Mouse (Mus musculus) limb, embryonic 11.5 days (tissue): ENCODE results near the gene Cyb5r4. TPM values are rescaled to one million over a fixed set of nuclear protein-coding genes. Genes with fewer than 3 reads are reported as not detected.
A peak's percentile ranks its signal among the peaks of the same experiment; 100 is the strongest.
"Not testable (repeated sequence)": the region's sequence is repeated elsewhere in the genome, so short reads cannot be mapped to it uniquely, and the experiment has no call there.

Experiments used
- ATAC-seq: fragments of 200-750 bp; cut with Nextera tagmentation; 2 replicates; pipeline ENCODE4 v1.8.0; 2017; ENCODE audit warnings: low read depth; ENCODE audit not compliant: insufficient number of reproducible peaks, low FRiP score, low TSS enrichment
- DNase-seq: peaks from one replicate; pipeline ENCODE4 v3.0.0-alpha.2; 2015; ENCODE audit warnings: low spot score
- H3K27ac ChIP-seq: fragments of 300-500 bp; sonication (generic); replicated peaks from 2 replicates; pipeline ENCODE4 v1.5.1; 2014; ENCODE audit warnings: low read depth, mild to moderate bottlenecking, low read length
- H3K27me3 ChIP-seq: fragments of 300-500 bp; sonication (generic); 2 replicates; pipeline ENCODE4 v1.6.1; 2014; ENCODE audit warnings: mild to moderate bottlenecking, low read length, mixed read lengths; ENCODE audit not compliant: control insufficient read depth, insufficient read depth
- H3K36me3 ChIP-seq: fragments of 300-500 bp; sonication (generic); 2 replicates; pipeline ENCODE4 v1.6.1; 2014; ENCODE audit warnings: mild to moderate bottlenecking, low read length, moderate library complexity, mixed read lengths; ENCODE audit not compliant: control insufficient read depth, insufficient read depth
- H3K4me1 ChIP-seq: fragments of 300-500 bp; sonication (generic); 2 replicates; pipeline ENCODE4 v1.6.1; 2014; ENCODE audit warnings: low read length, mixed read lengths; ENCODE audit not compliant: control insufficient read depth, insufficient read depth
- H3K4me2 ChIP-seq: fragments of 300-500 bp; sonication (generic); 2 replicates; pipeline ENCODE4 v1.6.1; 2014; ENCODE audit warnings: low read depth, mild to moderate bottlenecking, moderate library complexity; ENCODE audit not compliant: severe bottlenecking
- H3K4me3 ChIP-seq: fragments of 300-500 bp; sonication (generic); 2 replicates; pipeline ENCODE4 v1.5.1; 2014; ENCODE audit warnings: low read depth, low read length
- H3K9ac ChIP-seq: fragments of 300-500 bp; sonication (generic); 2 replicates; pipeline ENCODE4 v1.6.1; 2014; ENCODE audit warnings: mild to moderate bottlenecking, low read length
- H3K9me3 ChIP-seq: fragments of 300-500 bp; sonication (generic); 2 replicates; pipeline ENCODE4 v1.6.1; 2016; ENCODE audit warnings: low read length; ENCODE audit not compliant: control insufficient read depth
- WGBS: fragments of 180-500 bp; shearing (Covaris S2); extraction: QIAGEN DNeasy Blood & Tissue Kit; methylation state at CpG from one replicate; pipeline ENCODE4 v1.1.7; 2014; 5-methylcytosine and 5-hydroxymethylcytosine counted together
- polyA plus RNA-seq: library from polyadenylated mRNA; unstranded; fragments of >200 nt; fragmentation: Nextera tagmentation; extraction: Ambion mirVana; gene quantifications from 2 replicates; pipeline ENCODE4 v1.2.1, GENCODE M21; 2014

Gene Cyb5r4
- polyA plus RNA-seq, 1 experiment from 2014 or later, result 63.4 TPM

- H3K36me3 ChIP-seq, result no peaks in the 10 kb centered on the region
- ATAC-seq (no peak), DNase-seq (no peak)
- H3K27ac ChIP-seq, result no peak overlapping the region
- no peak overlapping the region for H3K4me3 ChIP-seq
- 0 out of 2 replicates have a peak, but pooled peaks cover 3% of the 10 kb centered on the region for H3K4me1 ChIP-seq
- no peaks in the 10 kb centered on the region for H3K9me3 ChIP-seq
- no peak overlapping the region for H3K9ac ChIP-seq
- no peaks in the 10 kb centered on the region for H3K27me3 ChIP-seq
- no peak overlapping the region for H3K4me2 ChIP-seq
- WGBS, result 82% methylated on average over 4 of the region's 4 CpGs
Observed at GRCm38 (mm10) chr9:87086991-87087390, 65.2 kb downstream of the Cyb5r4 start.

- H3K9me3 ChIP-seq, result no peaks in the 10 kb centered on the region
- H3K36me3 ChIP-seq, result no peaks in the 10 kb centered on the region
- WGBS, result 59% methylated on average over 2 of the region's 2 CpGs
- no peak overlapping the region for H3K4me2 ChIP-seq
- H3K27me3 ChIP-seq, result no peaks in the 10 kb centered on the region
- H3K4me3 ChIP-seq, result no peak overlapping the region
- DNase-seq, result no peak
- ATAC-seq, result no peak
- H3K27ac ChIP-seq, result no peak overlapping the region
- H3K9ac ChIP-seq, result no peak overlapping the region
- H3K4me1 ChIP-seq, result no peaks in the 10 kb centered on the region
Observed at GRCm38 (mm10) chr9:87097989-87098388, 76.2 kb downstream of the Cyb5r4 start.

- H3K4me2 ChIP-seq, result no peak overlapping the region
- ATAC-seq (no peak), DNase-seq (no peak)
- no peak overlapping the region for H3K27ac ChIP-seq
- H3K9ac ChIP-seq, result no peak overlapping the region
- H3K4me3 ChIP-seq, result no peak overlapping the region
- no peaks in the 10 kb centered on the region for H3K27me3 ChIP-seq
- WGBS, result 87% methylated on average over 5 of the region's 5 CpGs
- no peaks in the 10 kb centered on the region for H3K9me3 ChIP-seq
- H3K4me1 ChIP-seq, result no peaks in the 10 kb centered on the region
- H3K36me3 ChIP-seq, result no peaks in the 10 kb centered on the region
Observed at GRCm38 (mm10) chr9:87115019-87115418, 93.2 kb downstream of the Cyb5r4 start.

- ATAC-seq (no peak), DNase-seq (no peak)
- H3K9ac ChIP-seq, result no peak overlapping the region
- H3K27ac ChIP-seq, result no peak overlapping the region
- H3K4me3 ChIP-seq, result no peak overlapping the region
- no peaks in the 10 kb centered on the region for H3K9me3 ChIP-seq
- H3K36me3 ChIP-seq, result no peaks in the 10 kb centered on the region
- WGBS, result 78% methylated on average over 6 of the region's 6 CpGs
- H3K27me3 ChIP-seq, result no peaks in the 10 kb centered on the region
- no peak overlapping the region for H3K4me2 ChIP-seq
- H3K4me1 ChIP-seq, result no peaks in the 10 kb centered on the region
Observed at GRCm38 (mm10) chr9:87115456-87115931, 93.7 kb downstream of the Cyb5r4 start.

GRCm38 (mm10) chr9:87115978-87116377, 94.2 kb downstream of the Cyb5r4 start:
- Histone ChIP-seq H3K27ac (no peak overlapping the region), H3K9me3 (no peaks in the 10 kb centered on the region), H3K4me2 (no peak overlapping the region), H3K4me3 (no peak overlapping the region), H3K9ac (no peak overlapping the region), H3K27me3 (no peaks in the 10 kb centered on the region), H3K36me3 (no peaks in the 10 kb centered on the region), H3K4me1 (no peaks in the 10 kb centered on the region)
- no peak for ATAC-seq
- DNase-seq, result no peak
- 54% methylated on average over 1 of the region's 1 CpGs for WGBS

GRCm38 (mm10) chr9:87118996-87119395, 97.2 kb downstream of the Cyb5r4 start:
- Histone ChIP-seq H3K36me3 (no peaks in the 10 kb centered on the region), H3K9me3 (no peaks in the 10 kb centered on the region), H3K9ac (no peak overlapping the region), H3K27ac (no peak overlapping the region), H3K4me1 (no peaks in the 10 kb centered on the region), H3K4me3 (no peak overlapping the region), H3K27me3 (no peaks in the 10 kb centered on the region), H3K4me2 (no peak overlapping the region)
- WGBS, result 82% methylated on average over 3 of the region's 3 CpGs
- ATAC-seq (no peak), DNase-seq (no peak)

GRCm38 (mm10) chr9:87121956-87122493, 100.2 kb downstream of the Cyb5r4 start:
- WGBS, result 59% methylated on average over 9 of the region's 9 CpGs
- Histone ChIP-seq H3K27me3 (no peaks in the 10 kb centered on the region), H3K9me3 (no peaks in the 10 kb centered on the region), H3K36me3 (no peaks in the 10 kb centered on the region), H3K4me3 (no peak overlapping the region), H3K27ac (no peak overlapping the region), H3K9ac (no peak overlapping the region), H3K4me1 (no peaks in the 10 kb centered on the region), H3K4me2 (no peak overlapping the region)
- DNase-seq, result peak; percentile 22
- no peak for ATAC-seq

- not testable (repeated sequence) for H3K27ac ChIP-seq, H3K9me3 ChIP-seq, H3K27me3 ChIP-seq, DNase-seq, H3K9ac ChIP-seq, H3K36me3 ChIP-seq, H3K4me1 ChIP-seq, H3K4me2 ChIP-seq, ATAC-seq, H3K4me3 ChIP-seq
- WGBS, result 80% methylated on average over 6 of the region's 6 CpGs
Observed at GRCm38 (mm10) chr9:87127046-87127445, 105.2 kb downstream of the Cyb5r4 start.
